Mouse (Mus musculus) bone marrow, adult 2 months (tissue): ENCODE data around the gene Rfesd.

Experiments used
- CTCF ChIP-seq: fragments of 200-500 bp; IDR thresholded peaks from 2 replicates; pipeline ENCODE4 v1.5.1; 2011; ENCODE audit warnings: low read length, control low read depth; ENCODE audit not compliant: control insufficient read depth, insufficient read depth
- POLR2A ChIP-seq: fragments of 200-500 bp; IDR thresholded peaks from 2 replicates; pipeline ENCODE4 v1.6.1; 2011; ENCODE audit warnings: low read depth, mild to moderate bottlenecking, control low read depth, low read length, borderline replicate concordance; ENCODE audit not compliant: control insufficient read depth

DNA sequence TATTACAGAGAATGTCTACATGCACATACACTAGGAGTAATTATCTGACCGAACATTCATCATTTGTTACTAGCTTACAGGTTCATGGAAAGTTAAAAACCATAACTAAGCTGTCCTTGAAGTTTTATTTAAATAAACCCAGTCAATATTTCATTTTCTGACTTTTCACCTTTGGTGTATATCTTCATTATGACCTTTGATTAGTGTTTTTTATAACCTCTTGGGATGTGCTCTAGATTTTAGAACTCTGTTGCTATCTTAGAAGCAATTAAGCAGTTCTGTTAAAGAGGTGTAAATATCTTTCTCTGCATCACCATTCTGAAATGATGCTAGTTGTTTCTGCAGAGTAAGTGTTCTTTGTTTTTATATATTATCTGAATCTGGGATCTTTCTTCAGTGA, 51.7 kb downstream of the Rfesd start, which contains the start of gene Spata9:
- TF ChIP-seq CTCF (no peak), POLR2A (no peak)
